Mouse (Mus musculus): Measurements from ENCODE around the gene Pradc1.

DNA sequence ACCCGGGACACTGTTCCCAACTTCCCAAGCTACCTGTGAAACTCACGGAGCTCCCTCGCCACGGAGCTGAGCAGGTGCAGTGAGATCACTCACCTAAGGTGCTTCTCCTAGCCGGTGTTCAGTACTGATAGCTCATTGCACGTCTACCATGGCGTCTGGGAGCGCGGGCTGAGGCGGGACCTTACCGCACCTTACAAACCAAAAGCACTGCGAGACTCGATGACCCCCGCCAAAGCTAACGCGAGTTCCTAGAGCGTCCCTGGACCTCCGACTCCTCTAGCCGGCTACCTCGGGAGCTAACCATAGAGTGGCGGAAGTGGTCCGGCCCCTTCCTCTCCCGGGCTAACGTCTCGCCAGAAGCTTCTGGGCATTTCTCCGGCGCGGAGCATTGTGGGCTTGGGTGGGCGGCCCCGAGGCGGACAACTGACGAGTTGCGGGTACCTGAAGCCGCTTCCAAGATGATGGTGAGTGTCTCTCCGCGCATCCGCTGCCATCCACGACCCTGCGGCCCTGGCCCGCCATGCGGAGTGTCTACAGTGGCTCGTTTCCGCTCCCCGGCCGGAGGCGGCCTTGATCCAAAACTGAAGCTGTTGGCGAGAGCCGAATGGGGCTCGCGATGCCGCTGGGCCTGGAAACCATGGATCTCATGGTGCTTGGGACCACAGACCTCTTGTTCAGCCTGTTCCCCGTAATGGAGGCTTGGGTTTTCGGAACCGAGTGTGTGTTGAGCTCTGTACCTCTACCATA is at the start of gene Pradc1:
- TF ChIP-seq CTCF (IDR thresholded peaks at IDR 0.05; ENCODE audit: extremely low read depth, insufficient read depth, insufficient read length, insufficient replicate concordance) (no peak), POLR2A (IDR thresholded peaks at IDR 0.05; ENCODE audit: low read depth, low read length) (peak; percentile 48)
